Mouse (Mus musculus) brain, embryonic 14.5 days (tissue): Measurements from ENCODE around the gene Wdr70.

ENCODE experiments used
- CTCF ChIP-seq: fragments of 200-500 bp; IDR thresholded peaks from 2 replicates; pipeline ENCODE4 v1.5.1; 2012; ENCODE audit warnings: inconsistent platforms, mild to moderate bottlenecking, moderate library complexity, borderline replicate concordance; ENCODE audit not compliant: insufficient read depth, insufficient read length; ENCODE audit errors: extremely low read depth
- POLR2A ChIP-seq: fragments of 200-500 bp; IDR thresholded peaks from 2 replicates; pipeline ENCODE4 v1.6.1; 2012; ENCODE audit warnings: mild to moderate bottlenecking, inconsistent platforms, borderline replicate concordance; ENCODE audit not compliant: poor library complexity, insufficient read depth, insufficient read length, severe bottlenecking; ENCODE audit errors: extremely low read depth

DNA sequence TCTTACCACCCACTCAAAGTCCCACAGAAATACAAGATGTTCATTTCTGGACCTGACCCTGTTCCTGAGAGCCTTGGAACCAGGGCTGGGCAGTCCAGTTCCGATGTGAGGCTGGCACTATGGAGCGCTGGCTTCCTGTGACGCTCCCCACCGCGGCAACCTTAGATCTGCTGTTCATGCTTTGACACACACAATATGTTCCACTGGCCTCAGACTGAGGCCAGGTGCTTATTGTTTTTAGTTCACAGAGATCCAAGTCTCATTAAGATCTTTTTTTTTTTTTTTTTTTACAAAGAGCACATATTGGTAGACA lies 209.7 kb downstream of the Wdr70 start:
- TF ChIP-seq CTCF (no peak), POLR2A (no peak)
